Mouse (Mus musculus) intestine, embryonic 16.5 days (tissue): ENCODE results near the gene Tas1r1. TPM values are rescaled to one million over a fixed set of nuclear protein-coding genes. Genes with fewer than 3 reads are reported as not detected.

Experiments
- ATAC-seq: fragments of 200-750 bp; cut with Nextera tagmentation; 2 replicates; pipeline ENCODE4 v1.8.0; 2017; ENCODE audit warnings: moderate TSS enrichment, moderate library complexity
- H3K27ac ChIP-seq: fragments of 300-500 bp; sonication (generic); 2 replicates; pipeline ENCODE4 v1.5.1; 2014; ENCODE audit warnings: mild to moderate bottlenecking, low read length
- H3K27me3 ChIP-seq: fragments of 300-500 bp; sonication (generic); replicated peaks from 2 replicates; pipeline ENCODE4 v1.6.1; 2014; ENCODE audit warnings: low read length, control low read depth, mixed read lengths; ENCODE audit not compliant: control insufficient read depth, insufficient read depth
- H3K36me3 ChIP-seq: fragments of 300-500 bp; sonication (generic); 2 replicates; pipeline ENCODE4 v1.6.1; 2014; ENCODE audit warnings: low read length, control low read depth; ENCODE audit not compliant: control insufficient read depth, insufficient read depth
- H3K4me1 ChIP-seq: fragments of 300-500 bp; sonication (generic); 2 replicates; pipeline ENCODE4 v1.6.1; 2014; ENCODE audit warnings: low read length, control low read depth, mixed read lengths; ENCODE audit not compliant: control insufficient read depth, insufficient read depth
- H3K4me2 ChIP-seq: fragments of 300-500 bp; sonication (generic); 2 replicates; pipeline ENCODE4 v1.6.1; 2014; ENCODE audit warnings: low read depth, low read length, control low read depth
- H3K4me3 ChIP-seq: fragments of 300-500 bp; sonication (generic); 2 replicates; pipeline ENCODE4 v1.5.1; 2014; ENCODE audit warnings: mild to moderate bottlenecking, low read length
- H3K9ac ChIP-seq: fragments of 300-500 bp; sonication (generic); 2 replicates; pipeline ENCODE4 v1.6.1; 2014; ENCODE audit warnings: low read depth, low read length
- H3K9me3 ChIP-seq: fragments of 300-500 bp; sonication (generic); 2 replicates; pipeline ENCODE4 v1.6.1; 2016; ENCODE audit warnings: low read length, control low read depth; ENCODE audit not compliant: control insufficient read depth
- WGBS: fragments of 180-500 bp; shearing (Covaris S2); extraction: QIAGEN DNeasy Blood & Tissue Kit; methylation state at CpG from one replicate; pipeline ENCODE4 v1.1.7; 2014; 5-methylcytosine and 5-hydroxymethylcytosine counted together
- polyA plus RNA-seq: library from polyadenylated mRNA; unstranded; fragments of >200 nt; fragmentation: Nextera tagmentation; extraction: Ambion mirVana; gene quantifications from 2 replicates; pipeline ENCODE4 v1.2.1, GENCODE M21; 2015

The Tas1r1 gene
- polyA plus RNA-seq, 1 experiment from 2014 or later = 0.20 TPM

GRCm38 (mm10) chr4:152019073-152019472 is 19.3 kb downstream of the Tas1r1 start:
- Histone ChIP-seq H3K9me3 (no peaks in the 10 kb centered on the region), H3K4me1 (no peaks in the 10 kb centered on the region), H3K4me2 (no peak overlapping the region), H3K9ac (no peak overlapping the region), H3K27ac (no peak overlapping the region), H3K4me3 (no peak overlapping the region), H3K36me3 (peaks cover 31% of the 10 kb centered on the region), H3K27me3 (no peaks in the 10 kb centered on the region)
- no peak for ATAC-seq
- whole genome bisulfite sequencing = 83% methylated on average over 6 of the region's 6 CpGs

DNA sequence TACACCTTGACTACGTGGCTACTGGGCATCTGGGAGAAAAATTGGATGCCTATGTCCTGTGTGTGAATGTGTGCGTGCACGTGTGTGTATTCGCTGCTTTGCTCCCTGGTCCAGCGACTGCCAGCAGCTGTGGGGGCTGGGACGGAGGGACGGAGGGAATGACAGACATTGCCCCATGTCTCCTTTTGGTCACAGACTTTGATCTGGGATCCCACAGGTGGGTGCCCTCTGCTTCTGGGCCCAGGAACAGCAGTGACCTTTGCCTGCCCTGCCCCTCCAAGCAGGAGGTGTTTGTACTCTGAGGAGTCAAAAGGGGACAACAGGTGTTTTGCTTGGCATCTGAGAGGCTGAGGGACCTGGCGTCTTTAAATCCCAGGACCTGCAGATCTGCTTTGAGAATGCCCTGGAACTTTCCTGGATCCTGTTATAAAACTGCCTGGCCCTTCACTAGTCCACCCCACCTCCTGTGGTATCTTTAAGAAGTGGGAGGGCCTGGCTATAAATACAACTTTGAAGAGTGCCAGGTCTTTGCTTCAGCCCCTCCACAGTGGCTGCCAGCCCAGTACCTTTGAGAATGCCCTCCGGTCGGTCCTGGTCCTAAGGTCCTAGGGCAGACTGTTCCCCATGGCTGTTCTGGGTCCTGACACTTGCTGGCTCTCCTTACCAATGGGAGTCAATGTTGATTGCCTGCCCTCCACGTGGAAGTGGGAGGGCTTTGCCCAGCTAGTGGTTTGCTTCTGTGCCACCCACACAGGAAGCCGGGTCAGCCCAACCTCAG is 25.1 kb downstream of the Tas1r1 start:
- peaks cover 27% of the 10 kb centered on the region for H3K4me1 ChIP-seq
- no peak overlapping the region for H3K27ac ChIP-seq
- no peaks in the 10 kb centered on the region for H3K27me3 ChIP-seq
- peaks cover 9% of the 10 kb centered on the region; the same call in 1 of the 2 replicates for H3K36me3 ChIP-seq
- ATAC-seq = no peak
- 84% methylated on average over 12 of the region's 12 CpGs for WGBS
- H3K4me3 ChIP-seq = no peak overlapping the region
- H3K9ac ChIP-seq = no peak overlapping the region
- no peaks in the 10 kb centered on the region for H3K9me3 ChIP-seq
- H3K4me2 ChIP-seq = no peak overlapping the region

- no peak overlapping the region for H3K4me3 ChIP-seq
- no peaks in the 10 kb centered on the region for H3K27me3 ChIP-seq
- H3K4me1 ChIP-seq = peaks cover 38% of the 10 kb centered on the region
- no peak overlapping the region for H3K4me2 ChIP-seq
- no peak overlapping the region for H3K27ac ChIP-seq
- H3K9me3 ChIP-seq = no peaks in the 10 kb centered on the region
- WGBS = 93% methylated on average over 16 of the region's 16 CpGs
- H3K36me3 ChIP-seq = peaks cover 7% of the 10 kb centered on the region; the same call in 1 of the 2 replicates
- no peak overlapping the region for H3K9ac ChIP-seq
- ATAC-seq = no peak
Observed at GRCm38 (mm10) chr4:152012109-152012508, 26.3 kb downstream of the Tas1r1 start.

DNA sequence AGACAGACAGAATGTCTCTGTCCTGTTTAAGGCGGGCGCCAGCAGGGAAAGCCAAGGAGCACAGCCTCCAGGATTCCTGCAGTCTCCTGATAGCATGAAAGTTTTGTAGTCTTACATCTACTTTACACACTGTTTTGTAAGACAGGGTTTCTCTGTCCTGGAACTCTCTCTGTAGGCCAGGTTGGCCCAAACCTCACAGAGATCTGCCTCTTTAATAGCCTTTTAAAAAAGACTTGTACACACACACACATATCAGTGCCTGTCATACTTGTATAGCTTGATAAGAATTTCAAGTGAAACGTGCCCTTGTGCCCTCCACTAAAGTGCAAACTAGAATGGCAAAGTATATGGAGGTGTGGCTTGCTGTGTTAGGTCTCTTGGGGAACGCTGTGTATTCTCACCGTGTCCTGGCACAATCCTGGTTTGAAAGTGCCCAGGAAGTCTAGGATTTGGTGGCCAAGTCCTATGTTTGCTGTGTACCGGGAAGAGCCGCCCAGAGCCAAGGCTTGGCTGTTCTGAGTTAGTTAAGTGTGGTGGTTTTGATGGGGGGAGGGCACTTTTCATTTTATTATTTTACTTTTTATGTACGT is 27.1 kb downstream of the Tas1r1 start:
- Histone ChIP-seq H3K36me3 (peaks cover 7% of the 10 kb centered on the region; the same call in 1 of the 2 replicates), H3K27me3 (no peaks in the 10 kb centered on the region), H3K4me1 (peaks cover 45% of the 10 kb centered on the region), H3K9ac (peak overlapping the region; percentile 76), H3K9me3 (no peaks in the 10 kb centered on the region), H3K4me2 (peak overlapping the region; percentile 99), H3K27ac (peak overlapping the region; percentile 37; the same call in 1 of the 2 replicates), H3K4me3 (peak overlapping the region; percentile 90)
- ATAC-seq = no peak
- 76% methylated on average over 8 of the region's 8 CpGs for WGBS

DNA sequence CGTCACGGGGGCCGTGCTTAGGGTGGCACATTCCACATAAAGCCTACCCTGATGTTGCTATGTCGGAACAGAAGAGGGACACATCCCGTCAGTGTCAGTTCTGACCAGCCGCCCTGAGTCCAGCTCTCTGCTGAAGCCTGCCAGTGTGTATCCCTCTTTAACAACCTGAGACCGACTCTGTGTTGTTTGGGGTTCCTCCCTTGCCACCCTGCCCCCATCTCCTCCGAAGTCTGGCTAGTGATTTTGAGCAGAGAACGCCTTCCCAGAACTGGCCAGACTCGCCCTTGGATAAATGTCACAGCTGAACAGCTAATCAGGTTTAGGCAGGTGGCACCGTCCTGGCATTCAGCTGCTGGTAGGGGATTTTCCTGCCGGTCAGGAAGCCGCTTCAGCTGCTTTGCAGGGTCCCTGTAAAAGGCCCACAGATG is 27.6 kb downstream of the Tas1r1 start:
- Histone ChIP-seq H3K4me1 (peaks cover 46% of the 10 kb centered on the region), H3K27ac (peak overlapping the region; percentile 88; the same call in 1 of the 2 replicates), H3K9me3 (no peaks in the 10 kb centered on the region), H3K36me3 (peaks cover 7% of the 10 kb centered on the region; the same call in 1 of the 2 replicates), H3K27me3 (no peaks in the 10 kb centered on the region), H3K9ac (peak overlapping the region; percentile 76), H3K4me2 (peak overlapping the region; percentile 99), H3K4me3 (peak overlapping the region; percentile 90)
- 17% methylated on average over 13 of the region's 13 CpGs for WGBS
- ATAC-seq = no peak

GRCm38 (mm10) chr4:152010091-152010706 is 28.2 kb downstream of the Tas1r1 start:
- Histone ChIP-seq H3K9me3 (no peaks in the 10 kb centered on the region), H3K36me3 (peaks cover 4% of the 10 kb centered on the region; the same call in 1 of the 2 replicates), H3K4me1 (peaks cover 46% of the 10 kb centered on the region), H3K27me3 (no peaks in the 10 kb centered on the region), H3K4me3 (peak overlapping the region; percentile 90), H3K27ac (peak overlapping the region; percentile 88; the same call in 1 of the 2 replicates), H3K4me2 (peak overlapping the region; percentile 99), H3K9ac (peak overlapping the region; percentile 76)
- 2% methylated on average over 10 of the region's 10 CpGs for WGBS
- peak; percentile 15 for ATAC-seq

DNA sequence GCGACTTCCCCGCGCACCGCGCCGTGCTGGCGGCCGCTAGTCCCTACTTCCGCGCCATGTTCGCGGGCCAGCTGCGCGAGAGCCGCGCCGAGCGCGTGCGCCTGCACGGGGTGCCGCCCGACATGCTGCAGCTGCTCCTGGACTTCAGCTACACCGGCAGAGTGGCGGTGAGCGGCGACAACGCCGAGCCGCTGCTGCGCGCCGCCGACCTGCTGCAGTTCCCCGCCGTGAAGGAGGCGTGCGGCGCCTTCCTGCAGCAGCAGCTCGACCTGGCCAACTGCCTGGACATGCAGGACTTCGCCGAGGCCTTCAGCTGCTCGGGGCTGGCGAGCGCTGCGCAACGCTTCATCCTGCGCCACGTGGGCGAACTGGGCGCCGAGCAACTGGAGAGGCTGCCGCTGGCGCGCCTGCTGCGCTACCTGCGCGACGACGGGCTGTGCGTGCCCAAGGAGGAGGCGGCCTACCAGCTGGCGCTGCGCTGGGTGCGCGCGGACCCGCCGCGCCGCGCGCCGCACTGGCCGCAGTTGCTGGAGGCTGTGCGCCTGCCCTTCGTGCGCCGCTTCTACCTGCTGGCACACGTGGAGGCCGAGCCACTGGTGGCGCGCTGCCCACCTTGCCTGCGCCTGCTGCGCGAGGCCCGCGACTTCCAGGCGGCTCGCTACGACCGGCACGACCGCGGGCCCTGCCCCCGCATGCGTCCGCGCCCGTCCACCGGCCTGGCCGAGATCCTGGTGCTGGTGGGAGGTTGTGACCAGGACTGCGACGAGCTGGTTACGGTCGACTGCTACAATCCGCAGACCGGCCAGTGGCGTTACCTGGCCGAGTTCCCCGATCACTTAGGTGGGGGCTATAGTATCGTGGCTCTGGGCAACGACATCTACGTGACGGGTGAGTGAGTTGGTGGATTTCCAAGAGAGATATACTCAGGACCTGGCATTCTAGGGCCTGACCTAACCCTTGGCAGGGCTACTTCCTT is 29.0 kb downstream of the Tas1r1 start:
- Histone ChIP-seq H3K4me3 (peak overlapping the region; percentile 90), H3K9me3 (no peaks in the 10 kb centered on the region), H3K9ac (peak overlapping the region; percentile 76), H3K4me1 (peaks cover 46% of the 10 kb centered on the region), H3K4me2 (peak overlapping the region; percentile 99), H3K36me3 (no peaks in the 10 kb centered on the region), H3K27me3 (no peaks in the 10 kb centered on the region), H3K27ac (peak overlapping the region; percentile 88)
- ATAC-seq = peak; percentile 78
- WGBS = under 1% methylated on average over 108 of the region's 115 CpGs

- ATAC-seq = peak; percentile 90
- peaks cover 46% of the 10 kb centered on the region for H3K4me1 ChIP-seq
- WGBS = under 1% methylated on average over 45 of the region's 45 CpGs
Observed at GRCm38 (mm10) chr4:152008622-152009075, 29.7 kb downstream of the Tas1r1 start, which contains the start of gene Klhl21. Klhl21 (plus strand) TSS chr4:152008803.

More at GRCm38 (mm10) chr4:152008622-152009075, 29.7 kb downstream of the Tas1r1 start, which contains the start of gene Klhl21:
- Histone ChIP-seq H3K27ac (peak within 1 kb of the TSS; percentile 88), H3K9me3 (no peaks in the 10 kb centered on the region), H3K4me3 (peak within 1 kb of the TSS; percentile 90), H3K36me3 (no peaks in the 10 kb centered on the region), H3K27me3 (no peaks in the 10 kb centered on the region), H3K4me2 (peak within 1 kb of the TSS; percentile 99), H3K9ac (peak within 1 kb of the TSS; percentile 76)
